ENCODE assay signal across 21 mouse cellular contexts in genomic region chr8:126918356-126918755, GRCm38 (mm10). TPM values are rescaled to one million over a fixed set of nuclear protein-coding genes. Genes with fewer than 3 reads are reported as not detected.
A peak's percentile ranks its signal among the peaks of the same experiment; 100 is the strongest.
DNase-seq lines count a peak whose midpoint lies in the region; ATAC-seq and TF ChIP-seq lines count a peak whose summit lies in the region.
"Had no signal": no experiment of that assay in that cellular context is flagged by ENCODE, and none has a peak within 500 bp of the region (broad histone marks: within the 10 kb centered on the region; RNA-seq: fewer than 3 reads in every experiment).

No protein-coding gene starts in this region.

- no peak overlapping the region for H3K4me2 ChIP-seq in kidney, embryonic 15.5 days
- H3K4me2 ChIP-seq in CH12.LX (ENCODE audit: insufficient read depth, low read depth, poor library complexity, severe bottlenecking) = no peak overlapping the region
- H3K4me2 ChIP-seq: embryonic facial prominence, embryonic 12.5 days; forebrain, embryonic 12.5 days; forebrain, embryonic 15.5 days; heart, embryonic 11.5 days; hindbrain, embryonic 14.5 days had no signal

- no peak overlapping the region for H3K4me3 ChIP-seq in kidney, embryonic 15.5 days (replicated peaks)
- H3K4me3 ChIP-seq in CH12.LX (replicated peaks in 1 of 3; ENCODE audit: low read depth in 2 of 3, low read length in 2 of 3, poor library complexity in 1 of 3) (no peak overlapping the region), MEL (ENCODE audit: control insufficient read depth in 1 of 2, insufficient read depth in 1 of 2, low read depth in 2 of 2, low read length in 2 of 2) (no peak overlapping the region)
- H3K4me3 ChIP-seq: embryonic facial prominence, embryonic 12.5 days; erythroblast, embryonic 14.5 days; forebrain, embryonic 12.5 days; forebrain, embryonic 15.5 days had no signal

- H3K27me3 ChIP-seq in kidney, embryonic 15.5 days = no peaks in the 10 kb centered on the region
- H3K27me3 ChIP-seq in CH12.LX (replicated peaks) (no peaks in the 10 kb centered on the region), MEL (ENCODE audit: control insufficient read depth in 1 of 2, insufficient read depth in 2 of 2, low read length in 2 of 2) (no peaks in the 10 kb centered on the region)
- H3K27me3 ChIP-seq: embryonic facial prominence, embryonic 12.5 days; forebrain, embryonic 12.5 days; forebrain, embryonic 15.5 days; Patski had no signal

- DNase-seq in heart, adult 11 months = peak; percentile 85
- DNase-seq in heart, adult 18-20 months = no peak
- no peak for DNase-seq in kidney, adult 9 months
- DNase-seq in CH12.LX (ENCODE audit: extremely low read depth) = no peak
- DNase-seq in MEL (ENCODE audit: low read depth, low spot score) = no peak
- DNase-seq in right cerebral cortex, postnatal 10 days (ENCODE audit: low spot score in 2 of 2) = no peak
- DNase-seq: adrenal gland, postnatal 10 days; B cell, adult 2 months; cerebellum, adult 18-20 months; cerebellum, adult 9-10 months; cerebellum, postnatal 14 days had no signal

- no peak overlapping the region for H3K9ac ChIP-seq in kidney, embryonic 15.5 days
- H3K9ac ChIP-seq in CH12.LX (ENCODE audit: insufficient read depth, low read depth) = no peak overlapping the region
- H3K9ac ChIP-seq in MEL (ENCODE audit: control insufficient read depth, low read depth, low read length, poor library complexity, severe bottlenecking) = no peak overlapping the region
- H3K9ac ChIP-seq: embryonic facial prominence, embryonic 12.5 days; forebrain, embryonic 12.5 days; forebrain, embryonic 15.5 days; hindbrain, embryonic 14.5 days had no signal

- no peak for TF ChIP-seq EP300 in CH12.LX (IDR thresholded peaks at IDR 0.05; ENCODE audit: low read length)
- no peak for TF ChIP-seq EP300 in MEL (IDR thresholded peaks at IDR 0.05; ENCODE audit: low read depth in 1 of 2, low read length in 2 of 2)

- TF ChIP-seq POLR2A in CH12.LX (IDR thresholded peaks at IDR 0.05; ENCODE audit: low read depth, low read length) (no peak), MEL (IDR thresholded peaks at IDR 0.05; ENCODE audit: control insufficient read depth in 1 of 2, insufficient read depth in 1 of 2, low read depth in 1 of 2, low read length in 2 of 2, poor library complexity in 1 of 2) (no peak)

- peak overlapping the region; percentile 86; the same call in 1 of the 2 replicates for H3K27ac ChIP-seq in kidney, embryonic 15.5 days
- H3K27ac ChIP-seq in CH12.LX (ENCODE audit: insufficient read depth, low read depth) (0 out of 2 replicates have a peak overlapping the region, but pooled peaks have one; percentile 0), MEL (ENCODE audit: control insufficient read depth, low read depth, low read length) (no peak overlapping the region)
- H3K27ac ChIP-seq: embryonic facial prominence, embryonic 12.5 days; forebrain, embryonic 12.5 days; forebrain, embryonic 15.5 days; hindbrain, embryonic 14.5 days; hindbrain, postnatal 0 days had no signal

- TF ChIP-seq CTCF in CH12.LX (conservative IDR thresholded peaks at IDR 0.05 in 1 of 2, IDR thresholded peaks at IDR 0.05 in 1 of 2; ENCODE audit: low read depth in 2 of 2, low read length in 2 of 2) = no peak
- no peak for TF ChIP-seq CTCF in MEL (IDR thresholded peaks at IDR 0.05 in 2 of 3, conservative IDR thresholded peaks at IDR 0.05 in 1 of 3; ENCODE audit: control insufficient read depth in 1 of 3, insufficient read depth in 1 of 3, low read depth in 2 of 3, low read length in 3 of 3, poor library complexity in 1 of 3, severe bottlenecking in 1 of 3)

- in situ Hi-C loops in CH12.LX (cut with MboI; ENCODE audit: low pct_ligation_motif_present, low pct_unique_long_range_greater_than_20kb, low sequenced_read_pairs) = loop anchor here (5.0 kb wide), 2 partner anchors 36 to 66 kb away; no protein-coding TSS in a partner anchor

- no peaks in the 10 kb centered on the region for H3K79me2 ChIP-seq in CH12.LX (replicated peaks; ENCODE audit: control insufficient read depth, extremely low read depth, insufficient read depth, poor library complexity, severe bottlenecking)
- no peaks in the 10 kb centered on the region for H3K79me2 ChIP-seq in MEL (ENCODE audit: control insufficient read depth, insufficient read depth, low read length, poor library complexity)

- dilution Hi-C loops in CH12.LX (cut with MboI; ENCODE audit: extremely low pct_ligation_motif_present, extremely low pct_unique_long_range_greater_than_20kb, low sequenced_read_pairs) = loop anchor here (25.0 kb wide), 1 partner anchor 431 kb away; the partner anchor contains the start of gene Tarbp1

- peaks cover 41% of the 10 kb centered on the region for H3K4me1 ChIP-seq in kidney, embryonic 15.5 days
- H3K4me1 ChIP-seq in CH12.LX (ENCODE audit: control insufficient read depth in 1 of 2, insufficient read depth in 2 of 2) (peaks cover 9 to 47% of the 10 kb centered on the region in 2 experiments; a peak in 3 of 4 replicates), MEL (ENCODE audit: control insufficient read depth in 1 of 2, insufficient read depth in 2 of 2, low read length in 2 of 2) (no peaks in the 10 kb centered on the region)

- no peak for ATAC-seq in kidney, embryonic 15.5 days (replicated peaks; ENCODE audit: low FRiP score)
- ATAC-seq: forebrain, embryonic 15.5 days; hindbrain, postnatal 0 days; inflammation-experienced regulatory T-cells, adult 6 months had no signal

- H3K36me3 ChIP-seq in kidney, embryonic 15.5 days = 0 out of 2 replicates have a peak, but pooled peaks cover 5% of the 10 kb centered on the region
- H3K36me3 ChIP-seq in CH12.LX (replicated peaks in 1 of 2; ENCODE audit: control insufficient read depth in 1 of 2, insufficient read depth in 1 of 2, low read length in 1 of 2) = peaks cover 9 to 31% of the 10 kb centered on the region in 2 experiments
- H3K36me3 ChIP-seq in MEL (ENCODE audit: control insufficient read depth in 1 of 2, insufficient read depth in 2 of 2, low read length in 2 of 2) = no peaks in the 10 kb centered on the region; a peak in 1 of 4 replicates
- H3K36me3 ChIP-seq: forebrain, embryonic 15.5 days had no signal

- no peaks in the 10 kb centered on the region for H3K9me3 ChIP-seq in kidney, embryonic 15.5 days (replicated peaks)
- H3K9me3 ChIP-seq in CH12.LX (replicated peaks; ENCODE audit: low read length) (no peaks in the 10 kb centered on the region), MEL (replicated peaks; ENCODE audit: insufficient read depth, low read length) (no peaks in the 10 kb centered on the region)
- H3K9me3 ChIP-seq: embryonic facial prominence, embryonic 12.5 days; forebrain, embryonic 12.5 days; forebrain, embryonic 15.5 days had no signal

- WGBS in kidney, embryonic 15.5 days = 88% methylated on average over 1 of the region's 1 CpGs

- TF ChIP-seq RAD21 in CH12.LX (IDR thresholded peaks at IDR 0.05; ENCODE audit: low read depth, low read length) = no peak
- TF ChIP-seq RAD21 in MEL (IDR thresholded peaks at IDR 0.05; ENCODE audit: low read depth, low read length) = no peak

TF ChIP-seq in CH12.LX, 34 proteins besides CTCF, POLR2A, EP300 and RAD21:
- no peak for TF ChIP-seq BHLHE40 (IDR thresholded peaks at IDR 0.05; ENCODE audit: low read depth, low read length)
- no peak for TF ChIP-seq MYC (IDR thresholded peaks at IDR 0.05; ENCODE audit: low read depth, low read length)

TF ChIP-seq in MEL, 35 proteins besides CTCF, POLR2A, EP300 and RAD21:
- TF ChIP-seq POLR2AphosphoS5 (IDR thresholded peaks at IDR 0.05; ENCODE audit: borderline replicate concordance, low read depth, low read length) (peak; percentile 59; the same call in 1 of the 2 replicates), E2F4 (IDR thresholded peaks at IDR 0.05; ENCODE audit: borderline replicate concordance, low read depth, low read length) (no peak)

RNA-seq across cellular contexts. Expression of gene Tomm20, which starts 27.3 kb away (rescaled TPM):
- 10 to 100 TPM; 93.5 to 97.6 TPM for total RNA-seq in heart, adult 18-20 months (2021)
- 244 and 246 TPM in 2 replicates for polyA plus RNA-seq in kidney, embryonic 15.5 days (2015; fragmentation: Nextera tagmentation; extraction: Ambion mirVana)
- total RNA-seq in CH12.LX (2012; rRNA removed) = 337 and 394 TPM in 2 replicates
- total RNA-seq in CH12.LX (2014; rRNA removed) = 130 and 151 TPM in 2 replicates
- 513 TPM in 2 replicates for polyA plus RNA-seq in CH12.LX (2012; ENCODE audit: insufficient read length, low read depth)
- total RNA-seq in MEL (2012; rRNA removed) = 618 and 676 TPM in 2 replicates
- 100 to 1,000 TPM in 1 of 2 experiments, not detected in 1; 886 TPM for polyA plus RNA-seq in MEL (2012; ENCODE audit: insufficient read depth in 1 of 2, insufficient read length in 2 of 2, low read depth in 1 of 2, low replicate concordance in 2 of 2, missing spikeins in 1 of 2)

RNA-seq across cellular contexts. Expression of gene Rbm34, which starts 52.5 kb away (rescaled TPM):
- 1 to 10 TPM; 3.3 to 4.2 TPM for total RNA-seq in heart, adult 18-20 months (2021)
- 23.5 and 26.0 TPM in 2 replicates for polyA plus RNA-seq in kidney, embryonic 15.5 days (2015; fragmentation: Nextera tagmentation; extraction: Ambion mirVana)
- total RNA-seq in CH12.LX (2012; rRNA removed) (24.8 and 29.8 TPM in 2 replicates), CH12.LX (2014; rRNA removed) (42.7 and 47.2 TPM in 2 replicates), MEL (2012; rRNA removed) (24.4 and 25.9 TPM in 2 replicates)
- polyA plus RNA-seq in CH12.LX (2012; ENCODE audit: insufficient read length, low read depth) (42.3 and 52.4 TPM in 2 replicates), MEL (2012; ENCODE audit: insufficient read depth in 1 of 2, insufficient read length in 2 of 2, low read depth in 1 of 2, low replicate concordance in 2 of 2, missing spikeins in 1 of 2) (10 to 100 TPM in 1 of 2 experiments, not detected in 1; 25.9 TPM)
